Mouse (Mus musculus) hindbrain, embryonic 14.5 days (tissue): ENCODE measurements around the gene Tuba1a. TPM values are rescaled to one million over a fixed set of nuclear protein-coding genes. Genes with fewer than 3 reads are reported as not detected.
"Not testable (repeated sequence)": the region's sequence is repeated elsewhere in the genome, so short reads cannot be mapped to it uniquely, and the experiment has no call there.

Source experiments
- ATAC-seq: fragments of 200-750 bp; cut with Nextera tagmentation; 2 replicates; pipeline ENCODE4 v1.8.0; 2017; ENCODE audit warnings: moderate number of reproducible peaks, mild to moderate bottlenecking, moderate TSS enrichment, moderate library complexity; ENCODE audit not compliant: low FRiP score
- DNase-seq: peaks from one replicate; pipeline ENCODE4 v3.0.0-alpha.2; 2015; ENCODE audit warnings: low spot score
- H3K27ac ChIP-seq: fragments of 300-500 bp; sonication (generic); 2 replicates; pipeline ENCODE4 v1.5.1; 2014; ENCODE audit warnings: mild to moderate bottlenecking, moderate library complexity
- H3K27me3 ChIP-seq: fragments of 300-500 bp; sonication (generic); 2 replicates; pipeline ENCODE4 v1.6.1; 2014; ENCODE audit warnings: mild to moderate bottlenecking, low read length, mixed read lengths; ENCODE audit not compliant: control insufficient read depth, insufficient read depth
- H3K36me3 ChIP-seq: fragments of 300-500 bp; sonication (generic); replicated peaks from 2 replicates; pipeline ENCODE4 v1.6.1; 2014; ENCODE audit not compliant: control insufficient read depth, insufficient read depth
- H3K4me1 ChIP-seq: fragments of 300-500 bp; sonication (generic); replicated peaks from 2 replicates; pipeline ENCODE4 v1.6.1; 2014; ENCODE audit warnings: antibody characterized with exemption, low read length, mixed read lengths; ENCODE audit not compliant: control insufficient read depth, insufficient read depth
- H3K4me2 ChIP-seq: fragments of 300-500 bp; sonication (generic); replicated peaks from 2 replicates; pipeline ENCODE4 v1.6.1; 2014; ENCODE audit warnings: mild to moderate bottlenecking, moderate library complexity
- H3K4me3 ChIP-seq: fragments of 300-500 bp; sonication (generic); replicated peaks from 2 replicates; pipeline ENCODE4 v1.5.1; 2014; ENCODE audit warnings: mild to moderate bottlenecking, low read length
- H3K9ac ChIP-seq: fragments of 300-500 bp; sonication (generic); 2 replicates; pipeline ENCODE4 v1.6.1; 2014
- H3K9me3 ChIP-seq: fragments of 300-500 bp; sonication (generic); 2 replicates; pipeline ENCODE4 v1.6.1; 2016; ENCODE audit warnings: low read length; ENCODE audit not compliant: control insufficient read depth
- WGBS: fragments of 180-500 bp; shearing (Covaris S2); extraction: QIAGEN DNeasy Blood & Tissue Kit; methylation state at CpG from one replicate; pipeline ENCODE4 v1.1.7; 2014; 5-methylcytosine and 5-hydroxymethylcytosine counted together
- polyA plus RNA-seq: library from polyadenylated mRNA; unstranded; fragments of >200 nt; fragmentation: Nextera tagmentation; extraction: Ambion mirVana; gene quantifications from 2 replicates; pipeline ENCODE4 v1.2.1, GENCODE M21; 2014

Tuba1a gene
- polyA plus RNA-seq, 1 experiment from 2014 or later, result 14,408 TPM

- WGBS, result 30% methylated on average over 8 of the region's 8 CpGs
- DNase-seq, H3K9me3 ChIP-seq: not testable (repeated sequence)
Measured at GRCm38 (mm10) chr15:98918499-98918895, 35.0 kb downstream of the Tuba1a start.

DNA sequence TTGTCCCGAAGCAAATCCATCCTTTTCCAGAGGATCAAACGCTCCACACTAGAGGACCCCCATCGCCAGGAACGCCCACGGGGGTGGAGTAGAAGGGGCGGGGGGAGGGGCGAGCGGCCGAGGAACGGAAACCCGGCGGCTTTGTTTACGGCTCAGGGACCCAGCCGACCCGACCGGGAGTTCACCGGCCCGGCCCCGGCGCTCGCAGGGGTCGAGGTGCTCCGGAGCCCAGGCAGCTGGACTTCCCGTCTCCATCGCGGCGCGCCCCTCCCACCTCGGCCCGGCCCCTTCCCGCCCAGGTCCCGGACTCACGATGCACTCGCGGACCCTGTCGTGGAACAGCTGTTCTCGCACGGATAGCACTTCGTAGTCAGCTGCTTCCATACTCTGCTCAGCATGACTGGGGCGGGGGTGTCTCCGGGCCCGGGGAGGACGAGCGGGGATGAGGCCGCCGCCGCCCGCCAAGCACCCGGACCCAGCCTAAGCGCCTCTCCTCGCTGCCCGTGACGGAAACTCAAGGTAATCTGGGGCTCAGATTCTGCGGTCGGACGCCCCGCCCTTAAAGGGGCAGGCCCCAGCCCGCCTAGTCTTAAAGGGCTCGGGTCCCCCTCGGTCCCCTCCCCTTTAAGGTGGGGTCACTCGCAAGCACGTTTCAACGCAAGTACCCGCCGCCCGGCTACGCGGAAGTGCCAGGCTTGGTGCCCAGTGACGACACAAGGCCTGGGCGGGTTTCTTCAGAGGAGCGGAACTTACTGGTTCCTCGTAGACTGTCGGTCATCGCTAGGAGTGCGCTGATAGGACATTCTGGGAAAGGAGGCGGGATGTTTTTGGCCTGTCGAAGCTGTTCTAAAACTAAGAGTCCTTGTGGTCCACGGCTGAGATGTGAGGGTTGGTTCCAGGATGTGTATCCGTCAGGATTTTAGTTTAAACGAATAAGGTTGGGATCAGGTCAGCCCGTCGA lies 35.7 kb downstream of the Tuba1a start, which contains the start of gene Lmbr1l:
Lmbr1l (minus strand) TSS at position 694 of the 961 bp plus-strand sequence.
- peak; percentile 99 for ATAC-seq
- WGBS, result under 1% methylated on average over 82 of the region's 82 CpGs
- peak within 1 kb of the TSS; percentile 97 for H3K27ac ChIP-seq
- H3K27me3 ChIP-seq, result no peaks in the 10 kb centered on the region
- peaks cover 19% of the 10 kb centered on the region for H3K36me3 ChIP-seq
- H3K9ac ChIP-seq, result peak within 1 kb of the TSS; percentile 90
- peaks cover 27% of the 10 kb centered on the region for H3K4me1 ChIP-seq
- H3K9me3 ChIP-seq, result no peaks in the 10 kb centered on the region
- peak; percentile 99 for DNase-seq
- peak within 1 kb of the TSS; percentile 92 for H3K4me3 ChIP-seq
- H3K4me2 ChIP-seq, result peak within 1 kb of the TSS; percentile 76

More at GRCm38 (mm10) chr15:98918499-98918895, 35.0 kb downstream of the Tuba1a start:
- peaks cover 27% of the 10 kb centered on the region for H3K4me1 ChIP-seq
- peaks cover 12% of the 10 kb centered on the region; the same call in 1 of the 2 replicates for H3K36me3 ChIP-seq
- peak overlapping the region; percentile 92 for H3K4me3 ChIP-seq
- not testable (repeated sequence) for ATAC-seq, H3K27me3 ChIP-seq
- H3K9ac ChIP-seq, result peak overlapping the region; percentile 90
- H3K4me2 ChIP-seq, result peak overlapping the region; percentile 76
- peak overlapping the region; percentile 97 for H3K27ac ChIP-seq

- Histone ChIP-seq H3K27me3 (no peaks in the 10 kb centered on the region), H3K36me3 (peaks cover 26% of the 10 kb centered on the region), H3K9me3 (no peaks in the 10 kb centered on the region), H3K27ac (peak overlapping the region; percentile 97), H3K9ac (peak overlapping the region; percentile 90), H3K4me3 (peak overlapping the region; percentile 92), H3K4me2 (peak overlapping the region; percentile 76), H3K4me1 (peaks cover 27% of the 10 kb centered on the region)
- no peak for DNase-seq
- WGBS, result 1% methylated on average over 14 of the region's 14 CpGs
- no peak for ATAC-seq
Measured at GRCm38 (mm10) chr15:98917091-98917490, 36.4 kb downstream of the Tuba1a start.

GRCm38 (mm10) chr15:98916016-98916415 lies 37.5 kb downstream of the Tuba1a start:
- H3K4me3 ChIP-seq, result peak overlapping the region; percentile 92
- DNase-seq (no peak), ATAC-seq (no peak)
- 93% methylated on average over 4 of the region's 4 CpGs for WGBS
- peak overlapping the region; percentile 76 for H3K4me2 ChIP-seq
- no peaks in the 10 kb centered on the region for H3K9me3 ChIP-seq
- peaks cover 27% of the 10 kb centered on the region for H3K4me1 ChIP-seq
- H3K9ac ChIP-seq, result peak overlapping the region; percentile 90
- H3K36me3 ChIP-seq, result peaks cover 37% of the 10 kb centered on the region
- H3K27ac ChIP-seq, result no peak overlapping the region
- no peaks in the 10 kb centered on the region for H3K27me3 ChIP-seq

DNA sequence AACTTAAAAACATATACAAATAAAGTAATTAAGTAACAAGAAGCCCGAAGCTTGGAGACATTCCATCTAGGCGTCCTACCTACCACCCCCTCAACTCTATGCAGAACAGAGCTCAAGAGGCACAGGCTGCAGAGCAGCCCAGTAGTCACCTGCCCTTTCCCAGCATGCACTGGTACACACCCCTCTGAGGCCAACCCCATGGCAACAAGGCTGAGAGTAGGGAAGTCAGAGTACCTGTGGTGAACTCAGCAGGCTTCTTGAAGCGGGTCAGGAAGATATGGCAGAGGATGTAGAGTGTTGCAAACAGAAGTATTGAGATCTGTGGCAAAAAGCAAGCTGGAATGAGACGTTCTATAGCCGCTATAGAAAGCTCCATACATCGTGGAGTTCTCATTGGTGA lies 38.6 kb downstream of the Tuba1a start:
- Histone ChIP-seq H3K27me3 (no peaks in the 10 kb centered on the region), H3K27ac (no peak overlapping the region), H3K4me2 (no peak overlapping the region), H3K4me1 (peaks cover 27% of the 10 kb centered on the region), H3K36me3 (peaks cover 48% of the 10 kb centered on the region), H3K9me3 (no peaks in the 10 kb centered on the region), H3K4me3 (no peak overlapping the region), H3K9ac (no peak overlapping the region)
- ATAC-seq (no peak), DNase-seq (no peak)
- WGBS, result 94% methylated on average over 6 of the region's 6 CpGs

- Histone ChIP-seq H3K4me2 (no peak overlapping the region), H3K27me3 (peaks cover 9% of the 10 kb centered on the region), H3K4me1 (no peaks in the 10 kb centered on the region), H3K4me3 (no peak overlapping the region), H3K9me3 (no peaks in the 10 kb centered on the region), H3K36me3 (peaks cover 65% of the 10 kb centered on the region), H3K9ac (no peak overlapping the region), H3K27ac (no peak overlapping the region)
- DNase-seq (peak; percentile 73), ATAC-seq (no peak)
- WGBS, result 28% methylated on average over 10 of the region's 10 CpGs
Measured at GRCm38 (mm10) chr15:98904692-98905091, 48.8 kb downstream of the Tuba1a start.

GRCm38 (mm10) chr15:98902600-98902999 lies 50.9 kb downstream of the Tuba1a start:
- Histone ChIP-seq H3K4me2 (no peak overlapping the region), H3K27ac (no peak overlapping the region), H3K4me3 (no peak overlapping the region), H3K36me3 (peaks cover 44% of the 10 kb centered on the region), H3K9me3 (no peaks in the 10 kb centered on the region), H3K9ac (no peak overlapping the region), H3K27me3 (peaks cover 30% of the 10 kb centered on the region), H3K4me1 (peaks cover 5% of the 10 kb centered on the region; the same call in 1 of the 2 replicates)
- no peak for DNase-seq
- WGBS, result 90% methylated on average over 2 of the region's 2 CpGs
- ATAC-seq, result no peak

DNA sequence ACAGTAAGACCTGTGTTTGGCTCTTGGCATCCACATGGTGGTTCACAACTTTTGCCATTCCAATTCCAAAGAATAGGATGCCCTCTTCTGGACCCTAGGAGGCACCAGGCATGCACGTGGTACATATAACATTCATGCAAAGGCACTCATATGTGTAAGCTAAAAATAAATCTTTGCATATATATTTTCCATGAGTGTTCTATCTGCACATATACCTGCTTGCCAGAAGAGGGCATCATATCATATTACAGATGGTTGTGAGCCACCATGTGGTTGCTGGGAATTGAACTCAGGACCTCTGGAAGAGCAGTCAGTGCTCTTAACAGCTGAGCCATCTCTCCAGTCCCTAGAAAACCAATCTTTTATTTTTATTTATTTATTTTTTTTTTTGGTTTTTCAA lies 52.0 kb downstream of the Tuba1a start:
- no peak overlapping the region for H3K27ac ChIP-seq
- H3K4me3 ChIP-seq, result no peak overlapping the region
- 65% methylated on average over 1 of the region's 1 CpGs for WGBS
- H3K27me3 ChIP-seq, result peaks cover 40% of the 10 kb centered on the region
- DNase-seq (no peak), ATAC-seq (no peak)
- H3K4me2 ChIP-seq, result no peak overlapping the region
- H3K36me3 ChIP-seq, result peaks cover 34% of the 10 kb centered on the region
- H3K9me3 ChIP-seq, result no peaks in the 10 kb centered on the region
- H3K4me1 ChIP-seq, result peaks cover 5% of the 10 kb centered on the region; the same call in 1 of the 2 replicates
- no peak overlapping the region for H3K9ac ChIP-seq
